Mouse (Mus musculus) forebrain, postnatal 0 days (tissue): ENCODE measurements around the gene Dcaf5. TPM values are rescaled to one million over a fixed set of nuclear protein-coding genes. Genes with fewer than 3 reads are reported as not detected.

ENCODE experiments used
- ATAC-seq: fragments of 200-750 bp; cut with Nextera tagmentation; 2 replicates; pipeline ENCODE4 v1.8.0; 2017; ENCODE audit warnings: mild to moderate bottlenecking, moderate library complexity
- DNase-seq: peaks from one replicate; pipeline ENCODE4 v3.0.0-alpha.2; 2015
- H3K27ac ChIP-seq: fragments of 300-500 bp; sonication (generic); 2 replicates; pipeline ENCODE4 v1.5.1; 2014; ENCODE audit warnings: low read depth, mild to moderate bottlenecking, antibody characterized with exemption, low read length, moderate library complexity, mixed read lengths
- H3K27me3 ChIP-seq: fragments of 300-500 bp; sonication (generic); 2 replicates; pipeline ENCODE4 v1.6.1; 2014; ENCODE audit warnings: mild to moderate bottlenecking, low read length, mixed read lengths; ENCODE audit not compliant: insufficient read depth
- H3K36me3 ChIP-seq: fragments of 300-500 bp; sonication (generic); 2 replicates; pipeline ENCODE4 v1.6.1; 2014; ENCODE audit warnings: mild to moderate bottlenecking, moderate library complexity; ENCODE audit not compliant: insufficient read depth
- H3K4me1 ChIP-seq: fragments of 300-500 bp; sonication (generic); 2 replicates; pipeline ENCODE4 v1.6.1; 2014; ENCODE audit warnings: antibody characterized with exemption; ENCODE audit not compliant: insufficient read depth
- H3K4me2 ChIP-seq: fragments of 300-500 bp; sonication (generic); 2 replicates; pipeline ENCODE4 v1.6.1; 2014; ENCODE audit warnings: low read depth, mild to moderate bottlenecking, moderate library complexity
- H3K4me3 ChIP-seq: fragments of 300-500 bp; sonication (generic); 2 replicates; pipeline ENCODE4 v1.5.1; 2014; ENCODE audit warnings: low read depth, low read length, mixed read lengths
- H3K9ac ChIP-seq: fragments of 300-500 bp; sonication (generic); 2 replicates; pipeline ENCODE4 v1.6.1; 2014; ENCODE audit warnings: mild to moderate bottlenecking
- H3K9me3 ChIP-seq: fragments of 300-500 bp; sonication (generic); 2 replicates; pipeline ENCODE4 v1.6.1; 2016; ENCODE audit warnings: low read length
- CTCF ChIP-seq: sonication (generic); IDR thresholded peaks from 2 replicates; pipeline ENCODE4 v1.5.1; 2016; ENCODE audit warnings: antibody characterized with exemption, control low read depth, low read depth
- WGBS: fragments of 180-500 bp; shearing (Covaris S2); extraction: QIAGEN DNeasy Blood & Tissue Kit; methylation state at CpG from one replicate; pipeline ENCODE4 v1.1.7; 2014; 5-methylcytosine and 5-hydroxymethylcytosine counted together
- polyA plus RNA-seq: library from polyadenylated mRNA; unstranded; fragments of >200 nt; fragmentation: Nextera tagmentation; extraction: Ambion mirVana; gene quantifications from 2 replicates; pipeline ENCODE4 v1.2.1, GENCODE M21; 2015
- total RNA-seq: library from RNA; depleted of rRNA; stranded (reverse); fragments of >200 nt; gene quantifications from 2 replicates; pipeline ENCODE4 v1.2.3, GENCODE M21; 2014

The Dcaf5 gene
- total and polyA plus RNA-seq, 2 experiments from 2014 or later, result 16.8 to 59.6 TPM

GRCm38 (mm10) chr12:80377604-80378003, 58.8 kb downstream of the Dcaf5 start:
- no peaks in the 10 kb centered on the region for H3K27me3 ChIP-seq
- ATAC-seq, result peak; percentile 62; the same call in 1 of the 2 replicates
- H3K27ac ChIP-seq, result no peak overlapping the region
- no peaks in the 10 kb centered on the region for H3K4me1 ChIP-seq
- H3K9me3 ChIP-seq, result no peaks in the 10 kb centered on the region
- H3K4me2 ChIP-seq, result no peak overlapping the region
- H3K9ac ChIP-seq, result no peak overlapping the region
- DNase-seq, result peak; percentile 67
- 26% methylated on average over 1 of the region's 1 CpGs for WGBS
- H3K36me3 ChIP-seq, result peaks cover 21% of the 10 kb centered on the region
- no peak overlapping the region for H3K4me3 ChIP-seq
- peak; percentile 79 for TF ChIP-seq CTCF

DNA sequence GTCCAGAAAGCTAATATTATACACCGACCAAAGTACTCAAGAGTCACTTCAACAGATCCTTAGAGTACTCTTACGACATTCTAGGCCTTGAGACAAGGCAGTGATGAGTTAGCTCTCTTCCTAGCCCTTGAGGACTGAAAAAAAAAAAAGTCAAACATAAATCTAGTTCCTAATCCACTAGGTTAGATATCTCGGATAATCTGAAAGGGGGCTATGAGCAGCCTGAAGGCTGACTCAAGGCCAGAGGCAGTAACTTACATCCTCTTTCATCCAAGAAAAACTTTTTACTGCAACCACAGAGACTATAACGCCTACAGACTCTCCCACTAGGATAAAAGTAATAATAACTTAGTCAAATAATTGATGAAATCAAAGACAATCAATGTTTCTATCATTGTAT, 60.7 kb downstream of the Dcaf5 start:
- Histone ChIP-seq H3K27me3 (no peaks in the 10 kb centered on the region), H3K9me3 (no peaks in the 10 kb centered on the region), H3K4me3 (no peak overlapping the region), H3K4me2 (no peak overlapping the region), H3K36me3 (peaks cover 20% of the 10 kb centered on the region), H3K9ac (no peak overlapping the region), H3K27ac (no peak overlapping the region), H3K4me1 (no peaks in the 10 kb centered on the region)
- no peak for TF ChIP-seq CTCF
- DNase-seq, result no peak
- WGBS, result 96% methylated on average over 4 of the region's 4 CpGs
- ATAC-seq, result no peak

DNA sequence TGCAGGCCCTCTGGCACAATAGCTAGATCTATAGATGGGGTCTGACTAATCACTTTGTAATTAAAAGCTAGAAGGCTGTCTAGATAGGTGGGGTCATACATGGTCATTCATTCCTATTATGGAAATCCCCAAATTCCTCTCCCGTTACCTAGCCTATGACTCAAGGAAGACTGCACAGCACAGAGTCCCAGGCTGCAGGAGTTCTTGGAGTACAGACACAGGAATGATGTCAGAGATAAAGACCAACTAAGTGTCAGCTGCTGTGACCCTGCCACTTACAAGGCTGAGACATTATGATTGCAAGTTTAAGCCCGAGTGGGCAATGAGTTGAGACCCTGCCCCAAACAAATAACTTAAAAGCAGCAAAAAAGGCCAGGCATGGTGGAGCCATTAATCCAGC, 61.7 kb downstream of the Dcaf5 start:
- ATAC-seq, result no peak
- WGBS, result 92% methylated on average over 2 of the region's 2 CpGs

GRCm38 (mm10) chr12:80372946-80373345, 63.5 kb downstream of the Dcaf5 start:
- DNase-seq (no peak), ATAC-seq (no peak)
- Histone ChIP-seq H3K36me3 (peaks cover 20% of the 10 kb centered on the region), H3K9ac (no peak overlapping the region), H3K4me3 (no peak overlapping the region), H3K4me1 (no peaks in the 10 kb centered on the region), H3K27me3 (no peaks in the 10 kb centered on the region), H3K4me2 (no peak overlapping the region), H3K9me3 (no peaks in the 10 kb centered on the region), H3K27ac (no peak overlapping the region)
- no peak for TF ChIP-seq CTCF
- WGBS, result 82% methylated on average over 8 of the region's 8 CpGs

More for the DNA sequence above, 61.7 kb downstream of the Dcaf5 start:
- H3K9ac ChIP-seq, result no peak overlapping the region
- H3K27ac ChIP-seq, result no peak overlapping the region
- H3K27me3 ChIP-seq, result no peaks in the 10 kb centered on the region
- no peak overlapping the region for H3K4me2 ChIP-seq
- peaks cover 20% of the 10 kb centered on the region for H3K36me3 ChIP-seq
- no peak overlapping the region for H3K4me3 ChIP-seq
- no peak for TF ChIP-seq CTCF
- H3K9me3 ChIP-seq, result no peaks in the 10 kb centered on the region
- no peak for DNase-seq
- H3K4me1 ChIP-seq, result no peaks in the 10 kb centered on the region

- no peak overlapping the region for H3K27ac ChIP-seq
- H3K9ac ChIP-seq, result no peak overlapping the region
- ATAC-seq, result no peak
- H3K9me3 ChIP-seq, result no peaks in the 10 kb centered on the region
- DNase-seq, result no peak
- no peak overlapping the region for H3K4me3 ChIP-seq
- no peak overlapping the region for H3K4me2 ChIP-seq
- peaks cover 4% of the 10 kb centered on the region; the same call in 1 of the 2 replicates for H3K36me3 ChIP-seq
- no peak for TF ChIP-seq CTCF
- no peaks in the 10 kb centered on the region for H3K4me1 ChIP-seq
- WGBS, result 89% methylated on average over 4 of the region's 4 CpGs
- H3K27me3 ChIP-seq, result no peaks in the 10 kb centered on the region
Observed at GRCm38 (mm10) chr12:80367227-80367626, 69.2 kb downstream of the Dcaf5 start.

- Histone ChIP-seq H3K9ac (no peak overlapping the region), H3K27me3 (no peaks in the 10 kb centered on the region), H3K9me3 (no peaks in the 10 kb centered on the region), H3K4me1 (no peaks in the 10 kb centered on the region), H3K4me3 (no peak overlapping the region), H3K4me2 (no peak overlapping the region), H3K27ac (no peak overlapping the region), H3K36me3 (peaks cover 4% of the 10 kb centered on the region; the same call in 1 of the 2 replicates)
- DNase-seq (peak; percentile 68), ATAC-seq (peak; percentile 81)
- 14% methylated on average over 3 of the region's 3 CpGs for WGBS
- TF ChIP-seq CTCF, result no peak
Observed at GRCm38 (mm10) chr12:80366004-80366480, 70.4 kb downstream of the Dcaf5 start.

- Histone ChIP-seq H3K27ac (no peak overlapping the region), H3K4me2 (no peak overlapping the region), H3K27me3 (no peaks in the 10 kb centered on the region), H3K36me3 (peaks cover 4% of the 10 kb centered on the region; the same call in 1 of the 2 replicates), H3K9me3 (no peaks in the 10 kb centered on the region), H3K9ac (no peak overlapping the region), H3K4me3 (no peak overlapping the region), H3K4me1 (no peaks in the 10 kb centered on the region)
- TF ChIP-seq CTCF, result no peak
- no peak for DNase-seq
- ATAC-seq, result no peak
- 90% methylated on average over 3 of the region's 3 CpGs for WGBS
Observed at GRCm38 (mm10) chr12:80365345-80365744, 71.1 kb downstream of the Dcaf5 start.
